Mouse (Mus musculus) naive thymus-derived CD4-positive, alpha-beta T cell, adult 2 months (primary cell): ENCODE measurements around the gene Tmeff2.
"Not testable (repeated sequence)": the region's sequence is repeated elsewhere in the genome, so short reads cannot be mapped to it uniquely, and the experiment has no call there.

Source experiments
- DNase-seq: peaks from one replicate; pipeline ENCODE4 v3.0.0-alpha.2; 2011; ENCODE audit warnings: low read depth

Gene Tmeff2

DNA sequence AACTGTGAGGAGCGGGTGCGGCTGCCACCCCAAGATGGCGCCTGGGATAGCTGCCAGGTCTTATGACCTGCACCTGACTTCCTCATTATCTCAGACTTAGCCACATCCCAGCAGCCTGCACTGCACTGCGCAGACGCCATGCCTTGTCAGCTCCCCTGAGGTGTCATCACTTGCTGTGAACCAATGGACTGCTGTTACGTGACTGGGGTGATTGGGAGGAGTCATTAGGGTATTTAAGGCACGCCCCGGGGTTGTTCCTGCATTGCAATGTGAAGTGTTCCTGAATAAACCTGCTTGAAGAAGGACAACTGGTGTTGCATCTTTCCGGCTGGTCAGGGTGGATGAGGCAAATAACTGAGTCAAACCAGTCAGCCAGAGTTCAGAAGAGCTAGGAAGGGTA, at the start of gene Tmeff2:
Gene Tmeff2, plus strand, starts transcription at position 262 of the 400 bp plus-strand sequence.
- DNase-seq, result not testable (repeated sequence)

DNA sequence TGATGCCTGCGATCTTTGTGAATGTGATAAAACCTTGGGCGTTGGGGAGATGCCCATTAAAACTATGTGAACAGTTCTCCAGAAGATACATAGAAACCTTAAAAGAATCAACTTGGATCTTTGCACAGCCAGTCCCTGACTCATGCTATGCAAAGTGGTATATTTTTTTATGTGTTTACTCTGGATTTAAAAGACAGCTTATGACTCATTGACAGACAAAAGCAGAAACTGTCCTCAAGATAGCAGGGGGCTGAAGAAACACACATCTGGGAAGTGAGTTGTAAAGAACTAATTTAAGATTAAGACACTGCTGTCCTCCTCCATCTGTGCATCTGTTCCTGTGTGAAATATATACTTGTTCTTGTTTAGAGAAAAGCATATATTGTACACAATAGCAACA, 38.9 kb upstream of the Tmeff2 start:
- DNase-seq, result no peak

DNA sequence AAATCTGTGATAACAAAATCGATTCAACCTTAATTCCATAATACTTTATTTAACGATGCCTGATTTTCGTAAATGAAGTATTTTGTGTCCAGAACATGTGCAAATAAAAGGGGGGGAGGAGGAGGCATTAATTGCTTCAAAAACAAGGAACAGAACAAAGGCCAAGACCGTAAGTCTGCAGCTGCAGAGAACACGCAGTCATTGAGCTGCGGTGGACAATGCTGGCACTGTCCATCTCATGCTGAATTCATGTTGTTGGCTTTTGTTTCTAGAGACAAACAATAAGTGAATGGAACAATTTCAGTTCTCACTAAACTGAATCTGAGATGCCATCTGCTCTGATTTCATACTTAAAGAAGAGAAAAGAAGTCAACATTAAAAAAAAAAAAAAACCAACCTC, 2.8 kb upstream of the Tmeff2 start:
- DNase-seq, result no peak

DNA sequence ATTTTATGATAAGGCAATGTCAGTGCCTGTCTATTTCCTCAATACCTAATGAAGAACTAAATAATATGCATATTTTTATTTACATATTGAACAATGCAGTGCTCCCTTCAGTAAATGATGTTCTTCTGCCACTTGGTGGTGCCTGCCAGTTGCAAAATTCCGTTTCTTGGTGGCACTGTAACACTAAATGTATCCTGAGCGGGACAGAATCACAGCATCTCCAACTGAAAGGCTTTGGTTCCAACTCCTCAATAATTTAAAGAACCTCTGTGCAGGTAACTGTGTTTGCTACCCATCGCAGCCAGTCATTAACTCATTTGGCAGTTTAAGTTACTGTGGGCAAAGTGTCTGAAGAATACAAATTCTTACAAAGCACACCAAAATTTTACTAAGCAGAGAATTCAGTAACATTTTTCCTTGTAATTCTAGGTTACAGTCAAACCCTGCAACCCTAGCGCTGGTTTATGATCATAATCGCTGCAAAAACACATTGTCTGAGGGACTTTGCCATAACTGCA, 24.4 kb downstream of the Tmeff2 start:
- no peak for DNase-seq

DNA sequence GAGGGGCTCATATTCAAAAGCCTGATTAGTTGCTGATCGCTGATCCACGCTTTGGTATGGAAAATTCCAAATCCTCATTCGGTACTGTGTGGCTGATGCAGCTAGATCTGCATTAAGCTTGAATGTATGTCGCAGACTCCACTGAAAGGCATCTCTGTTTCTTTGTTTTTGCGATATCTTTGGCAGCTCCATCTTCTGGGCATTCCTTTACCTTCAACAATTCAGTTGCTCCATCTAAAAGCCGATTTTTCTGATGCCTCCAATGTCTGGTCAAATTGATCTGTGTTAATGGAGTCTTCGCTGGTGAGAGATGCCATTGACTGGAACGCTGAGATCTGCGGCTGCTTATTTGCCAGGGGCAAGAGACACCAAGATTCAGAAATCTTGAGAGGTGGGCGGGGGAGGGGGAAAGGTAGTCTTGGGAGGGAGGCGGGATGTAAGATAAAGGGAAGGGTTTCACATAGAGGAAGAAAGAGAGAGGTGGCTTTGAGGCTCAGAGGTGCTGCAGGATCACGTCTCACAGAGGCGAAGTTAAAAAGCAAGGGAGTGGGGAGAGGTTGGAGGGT, 25.0 kb downstream of the Tmeff2 start:
- no peak for DNase-seq

DNA sequence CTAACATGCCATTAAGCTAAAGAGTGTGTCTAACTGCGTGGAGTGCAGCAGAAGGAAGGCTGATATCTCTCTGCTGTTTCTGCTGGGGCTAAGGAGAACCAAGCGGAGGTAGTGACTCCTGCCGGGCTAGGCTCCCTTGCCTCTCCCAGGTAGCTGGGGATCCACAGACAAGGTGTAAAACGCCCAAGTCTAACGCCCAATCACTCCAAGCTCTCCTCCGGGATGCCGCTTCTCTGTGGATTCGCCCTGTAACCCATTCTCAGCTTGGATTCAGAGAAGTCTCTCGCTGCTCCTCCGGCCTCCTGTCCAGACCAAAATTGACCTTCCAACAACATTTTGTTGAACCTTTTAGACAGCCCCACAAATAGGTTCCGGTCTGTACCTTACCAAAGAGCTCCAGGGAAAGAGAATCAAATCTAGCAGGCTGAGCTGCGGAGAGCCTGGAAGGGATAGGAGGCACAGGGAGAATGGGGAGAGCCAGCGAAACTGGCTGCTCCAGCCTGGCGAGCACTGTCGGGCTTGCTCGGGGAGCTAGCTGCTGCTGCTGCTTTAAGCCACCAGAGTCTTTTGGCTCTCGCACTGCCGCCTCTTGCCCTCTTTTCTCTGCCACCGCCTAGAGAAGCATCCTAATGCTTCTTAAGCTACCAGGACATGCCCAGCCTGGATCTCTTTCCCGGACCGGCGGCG, 26.1 kb downstream of the Tmeff2 start:
- no peak for DNase-seq

DNA sequence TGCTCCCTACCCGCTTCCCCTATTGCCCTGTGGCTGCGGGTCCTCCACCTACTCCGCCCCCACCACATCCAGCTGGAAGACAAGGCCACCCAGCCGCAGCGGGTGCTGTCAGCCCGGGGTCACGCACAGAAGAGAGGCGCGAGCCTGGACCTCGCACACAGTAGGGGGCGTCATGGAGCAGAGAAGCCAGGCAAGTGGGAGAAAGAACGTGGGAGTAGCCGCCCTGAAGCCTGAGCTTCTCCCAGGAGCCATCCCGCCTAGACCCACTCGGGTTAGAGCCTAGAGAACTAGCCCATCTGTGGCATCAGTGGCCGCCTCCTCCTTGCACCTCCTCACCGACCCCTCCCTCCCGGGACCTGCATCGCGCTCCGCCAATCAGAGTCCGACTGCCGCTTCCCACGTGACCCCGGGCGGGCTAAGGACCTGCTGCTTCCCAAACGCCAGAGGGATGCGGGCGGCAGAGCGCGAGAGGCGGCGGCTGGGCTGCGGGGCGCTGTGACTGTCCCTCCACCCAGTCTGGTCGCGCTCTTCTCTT, 26.7 kb downstream of the Tmeff2 start:
- peak; percentile 10 for DNase-seq

DNA sequence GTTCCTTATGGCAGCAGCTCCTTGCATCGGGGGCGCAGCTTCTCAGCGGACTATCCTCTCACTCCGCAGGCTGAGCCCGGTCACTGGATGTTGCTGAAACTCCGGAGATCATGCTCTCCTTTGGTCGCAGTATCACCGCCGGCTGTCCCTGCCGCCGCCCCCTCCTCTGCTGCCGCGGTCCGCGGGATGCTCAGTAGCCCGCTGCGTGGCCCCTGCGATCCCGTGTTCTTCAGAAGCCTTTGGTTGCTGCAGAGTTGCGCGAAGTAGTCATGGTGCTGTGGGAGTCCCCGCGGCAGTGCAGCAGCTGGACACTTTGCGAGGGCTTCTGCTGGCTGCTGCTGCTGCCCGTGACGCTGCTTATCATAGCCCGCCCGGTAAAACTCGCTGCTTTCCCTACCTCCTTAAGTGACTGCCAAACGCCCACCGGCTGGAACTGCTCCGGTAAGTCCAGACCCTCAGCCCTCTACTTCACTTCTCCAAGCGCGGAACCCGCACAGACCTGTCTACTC, 27.3 kb downstream of the Tmeff2 start:
- DNase-seq, result peak; percentile 4

DNA sequence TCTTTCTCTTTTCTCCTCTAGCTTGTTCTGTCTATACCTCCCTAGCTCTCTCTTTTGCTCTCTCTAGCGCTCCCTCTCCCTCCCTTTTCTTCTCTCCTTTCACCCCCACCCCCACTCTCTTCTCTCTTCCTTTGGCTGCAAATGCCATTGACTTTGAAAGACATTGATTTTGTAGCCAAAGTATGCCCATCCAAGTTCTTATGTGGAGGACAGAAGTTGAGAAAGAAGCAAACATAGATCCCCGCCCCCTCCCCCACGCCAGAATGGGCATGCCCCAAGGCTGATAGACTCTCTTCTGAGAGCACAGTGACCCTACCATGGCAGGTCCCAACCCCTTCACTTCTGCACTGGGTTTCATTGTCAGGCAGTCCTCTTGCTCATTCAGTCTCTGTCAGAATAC, 28.3 kb downstream of the Tmeff2 start:
- DNase-seq, result no peak

DNA sequence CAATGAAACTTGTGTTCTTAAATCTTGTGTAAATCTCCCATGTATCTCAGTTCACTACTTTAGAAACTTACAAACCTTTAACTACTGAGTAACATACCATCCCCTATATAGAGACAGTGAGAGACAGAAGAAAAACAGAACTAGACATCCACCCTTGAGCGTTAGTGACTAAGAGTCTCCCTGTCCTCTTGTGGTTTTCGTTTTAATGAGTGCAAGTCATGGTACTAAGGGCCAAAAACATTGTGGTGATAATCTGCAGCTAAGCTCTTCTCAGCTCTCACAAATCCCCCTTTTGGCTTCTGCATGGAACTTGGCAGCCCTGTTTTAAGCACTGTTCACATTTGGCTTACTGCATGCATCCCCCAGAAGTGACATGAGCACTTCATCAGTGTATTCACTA, 34.6 kb downstream of the Tmeff2 start:
- no peak for DNase-seq

DNA sequence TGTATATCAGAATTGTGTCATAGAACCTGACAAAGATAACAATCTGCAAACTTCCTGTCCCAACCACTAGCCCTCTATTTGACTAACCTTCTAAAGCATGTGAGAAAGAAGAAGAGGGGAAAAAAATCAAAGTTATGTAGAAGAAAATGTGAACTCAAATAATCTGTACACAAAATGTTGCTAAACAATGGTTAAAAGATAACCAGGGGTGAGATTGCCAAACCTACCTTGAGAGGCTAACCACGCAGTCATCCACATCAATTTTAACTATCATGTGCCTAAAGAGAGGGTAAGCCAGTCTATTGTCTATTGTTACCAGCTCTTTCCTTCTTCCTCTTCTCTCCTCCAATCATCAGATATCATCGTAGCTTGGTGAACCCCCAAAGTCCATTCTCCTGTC, 35.0 kb downstream of the Tmeff2 start:
- no peak for DNase-seq

DNA sequence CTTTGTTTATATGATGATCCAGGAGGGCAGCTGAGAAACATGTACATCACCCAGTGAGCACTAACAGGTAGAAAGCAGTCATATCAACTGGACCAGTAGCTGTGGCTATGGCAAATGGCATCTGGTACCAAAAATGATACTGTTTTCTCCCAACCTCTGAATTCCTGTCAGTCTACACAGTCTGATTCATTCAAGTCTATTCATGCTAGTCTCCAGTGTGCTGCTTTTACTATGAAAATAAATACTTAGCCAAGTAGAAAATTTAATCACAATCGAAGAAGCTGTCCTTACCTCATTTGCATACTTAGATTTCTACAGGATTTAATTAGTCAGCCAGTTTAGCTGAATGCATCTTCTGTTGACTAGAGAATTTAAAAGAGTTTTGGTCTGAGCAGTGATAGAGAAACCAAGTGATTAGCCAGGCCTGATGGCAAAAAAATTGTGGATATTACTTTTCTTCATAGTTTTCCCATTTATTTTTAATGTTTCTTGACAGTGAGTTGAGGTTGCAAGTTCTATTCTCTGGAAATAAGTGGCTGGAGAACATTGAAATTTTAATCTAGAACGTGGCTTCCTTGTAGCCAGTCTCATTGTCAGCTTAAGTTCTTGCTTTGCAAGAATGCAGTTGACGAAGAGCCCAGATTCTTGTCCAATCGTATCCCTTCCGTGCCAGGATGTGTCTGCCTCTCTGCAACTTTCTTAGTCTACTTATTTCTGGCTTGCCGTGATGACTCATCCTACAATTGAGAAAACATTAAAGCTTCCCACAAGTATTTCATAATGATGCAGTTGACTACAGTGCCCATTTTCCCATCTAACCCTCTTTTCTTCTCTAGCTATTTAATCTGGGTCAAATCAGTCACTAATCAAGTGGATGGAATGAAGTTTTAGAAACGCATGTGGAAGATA, 39.9 kb downstream of the Tmeff2 start:
- no peak for DNase-seq

DNA sequence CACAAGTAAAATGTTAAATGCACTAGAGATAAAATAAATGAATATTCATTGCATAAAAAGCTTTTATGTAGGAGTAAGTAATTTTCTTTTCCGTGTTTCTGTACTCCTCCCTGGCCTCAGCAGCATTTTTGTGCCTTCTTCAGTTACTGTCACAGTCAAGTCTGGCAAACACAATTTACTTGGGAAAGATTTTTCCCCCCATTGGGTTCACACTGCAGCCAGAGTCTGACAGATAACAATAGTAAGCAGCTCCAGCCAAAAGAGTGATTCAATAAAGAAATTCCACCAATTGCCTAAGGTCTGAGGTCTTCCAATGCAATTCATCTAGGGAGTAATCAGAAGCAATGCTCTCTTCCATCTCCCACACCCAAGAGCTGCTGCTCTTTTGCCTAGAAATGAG, 48.1 kb downstream of the Tmeff2 start:
- no peak for DNase-seq

DNA sequence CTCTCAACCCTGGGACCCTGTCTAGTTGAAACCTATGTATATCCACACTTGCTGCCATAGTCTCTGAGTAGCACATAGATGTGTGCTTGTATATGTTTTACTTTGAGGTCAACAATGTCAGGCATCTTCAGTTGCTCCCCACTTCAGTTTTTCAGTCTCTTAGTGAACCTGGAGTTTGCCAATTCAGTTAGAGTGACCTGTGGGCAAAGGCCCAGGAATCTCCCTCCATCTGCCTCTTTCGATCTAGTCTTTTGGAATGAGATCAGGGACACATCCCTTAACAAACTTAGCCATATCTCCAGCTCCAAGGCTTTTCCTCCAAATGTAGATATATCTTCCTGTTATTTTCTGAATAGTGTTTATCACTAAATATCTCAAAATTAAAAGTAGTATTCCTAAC, 58.4 kb downstream of the Tmeff2 start:
- no peak for DNase-seq

DNA sequence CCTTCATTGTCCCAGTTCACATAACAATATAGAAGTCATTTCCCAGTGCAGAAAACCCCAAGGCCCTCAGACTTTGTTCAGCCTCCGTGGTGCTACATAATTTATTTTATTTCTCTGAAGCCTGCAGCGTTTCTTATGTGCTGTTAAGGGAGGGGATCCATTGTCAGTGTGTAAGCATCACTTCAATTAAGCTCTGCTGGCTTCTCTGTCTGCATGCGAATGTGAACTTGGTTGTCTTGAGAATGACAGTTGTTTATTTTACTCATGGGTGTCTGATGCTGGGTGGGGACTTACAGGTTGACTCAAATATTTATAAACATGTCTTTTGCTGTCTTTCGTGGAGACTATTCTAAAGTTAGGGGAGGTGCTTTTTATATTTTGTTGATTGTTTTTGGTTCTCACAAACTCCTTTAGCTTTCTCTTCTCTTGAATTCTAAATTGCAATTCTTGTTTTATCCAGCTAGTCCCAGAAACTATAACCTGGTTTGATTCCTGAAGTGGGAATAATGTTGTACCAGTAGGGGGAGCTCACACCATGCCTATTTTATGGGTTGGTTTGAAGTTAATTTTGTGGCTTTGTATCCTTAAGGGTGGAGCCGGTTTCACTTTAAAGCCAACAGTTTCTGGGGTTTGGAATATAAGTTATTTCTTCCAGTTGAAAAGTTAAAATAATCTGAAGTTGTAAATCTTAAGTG, 61.7 kb downstream of the Tmeff2 start:
- DNase-seq, result peak; percentile 74

DNA sequence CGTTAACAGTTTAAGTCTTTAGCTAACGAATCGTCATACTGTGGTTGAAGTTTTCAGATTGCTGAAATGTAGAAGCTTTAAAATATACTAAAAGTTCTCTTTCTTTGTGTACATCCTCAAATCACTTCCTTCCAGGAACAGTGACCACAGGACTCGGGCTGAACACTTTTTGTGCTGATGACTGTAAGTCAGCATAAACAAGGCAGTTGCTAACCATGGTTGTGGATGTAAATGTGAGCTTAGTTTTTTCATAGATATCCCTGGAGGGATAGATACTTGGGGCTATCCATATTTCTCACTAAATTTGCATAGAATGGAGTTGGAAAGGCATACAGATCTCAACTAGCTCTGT, 62.2 kb downstream of the Tmeff2 start:
- DNase-seq, result no peak

DNA sequence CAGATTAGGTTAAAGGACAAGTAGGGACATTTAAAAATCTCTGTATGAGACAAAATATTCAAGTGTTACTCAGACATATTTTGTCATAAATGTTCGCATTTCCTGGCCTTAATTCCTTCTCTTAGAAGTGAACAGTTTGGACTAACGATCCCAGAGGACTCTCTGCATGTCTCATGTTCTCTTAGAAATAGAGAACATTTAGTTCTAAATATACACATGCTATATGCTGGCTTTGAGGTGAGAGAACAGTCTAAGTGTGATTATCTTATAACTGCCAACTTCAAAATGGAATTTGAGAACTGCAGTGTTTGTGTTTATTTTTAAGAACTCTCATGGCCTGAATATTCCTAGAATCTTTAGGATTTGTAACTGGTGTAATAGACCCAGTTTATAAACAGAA, 69.2 kb downstream of the Tmeff2 start:
- DNase-seq, result no peak

DNA sequence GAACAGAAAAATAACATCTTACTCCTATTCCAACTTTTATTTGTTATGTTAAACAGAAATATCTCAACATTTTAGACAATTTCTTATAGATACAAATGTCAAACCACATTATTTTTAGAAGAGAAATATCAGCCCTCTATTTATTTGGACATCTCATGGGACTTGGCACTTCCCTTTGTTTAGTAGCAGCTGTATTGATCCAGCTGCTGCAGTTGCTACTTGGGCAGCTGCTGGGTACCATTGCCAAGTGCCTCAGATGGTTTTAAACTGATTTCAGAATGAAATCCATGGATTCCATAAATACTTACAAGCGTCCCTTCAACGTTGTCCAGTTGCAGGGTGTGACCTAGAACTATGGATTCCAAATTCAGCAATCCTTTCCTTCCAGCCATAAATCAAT, 70.4 kb downstream of the Tmeff2 start:
- DNase-seq, result no peak

DNA sequence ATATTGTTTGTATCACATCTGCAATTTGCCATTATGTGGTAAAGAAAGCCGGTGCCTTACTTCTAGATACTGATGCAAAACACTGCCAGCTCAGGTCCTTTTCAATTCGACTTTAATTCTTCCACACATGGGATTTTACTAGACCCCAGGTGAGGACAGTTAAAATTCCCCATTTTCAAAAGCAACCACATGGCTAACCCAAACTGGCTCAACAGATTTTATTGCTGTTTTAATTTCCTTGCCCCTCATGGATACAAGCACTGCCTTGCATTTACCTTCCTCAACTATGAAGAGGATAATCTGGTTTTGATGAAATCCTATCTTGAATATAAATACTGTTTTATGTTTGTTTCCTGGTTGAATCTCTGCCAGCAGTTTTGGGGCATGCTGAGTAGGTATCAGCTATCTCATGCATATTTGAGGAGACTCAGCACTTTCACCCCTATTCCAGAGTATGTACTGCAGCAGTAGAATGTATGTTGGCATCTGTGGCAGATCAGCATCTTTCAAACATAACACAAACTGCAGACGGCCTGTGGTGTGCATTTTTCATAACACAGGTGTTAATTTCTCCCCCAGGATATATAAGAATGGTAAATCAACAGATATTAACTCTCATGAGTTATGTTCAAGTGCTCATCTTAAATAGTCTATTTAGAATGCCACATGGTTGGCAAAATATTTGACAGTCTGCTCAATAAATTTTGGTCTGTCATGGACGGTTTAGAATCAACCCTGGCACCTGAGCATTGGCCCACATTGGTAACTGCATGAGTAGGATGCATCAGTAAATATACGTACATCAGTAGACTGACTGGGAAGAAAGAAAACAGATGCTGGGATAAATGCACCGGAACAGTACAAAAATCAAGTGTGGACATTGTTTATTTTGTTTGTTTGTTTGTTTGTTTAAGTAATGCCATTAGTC, 72.3 kb downstream of the Tmeff2 start:
- no peak for DNase-seq

DNA sequence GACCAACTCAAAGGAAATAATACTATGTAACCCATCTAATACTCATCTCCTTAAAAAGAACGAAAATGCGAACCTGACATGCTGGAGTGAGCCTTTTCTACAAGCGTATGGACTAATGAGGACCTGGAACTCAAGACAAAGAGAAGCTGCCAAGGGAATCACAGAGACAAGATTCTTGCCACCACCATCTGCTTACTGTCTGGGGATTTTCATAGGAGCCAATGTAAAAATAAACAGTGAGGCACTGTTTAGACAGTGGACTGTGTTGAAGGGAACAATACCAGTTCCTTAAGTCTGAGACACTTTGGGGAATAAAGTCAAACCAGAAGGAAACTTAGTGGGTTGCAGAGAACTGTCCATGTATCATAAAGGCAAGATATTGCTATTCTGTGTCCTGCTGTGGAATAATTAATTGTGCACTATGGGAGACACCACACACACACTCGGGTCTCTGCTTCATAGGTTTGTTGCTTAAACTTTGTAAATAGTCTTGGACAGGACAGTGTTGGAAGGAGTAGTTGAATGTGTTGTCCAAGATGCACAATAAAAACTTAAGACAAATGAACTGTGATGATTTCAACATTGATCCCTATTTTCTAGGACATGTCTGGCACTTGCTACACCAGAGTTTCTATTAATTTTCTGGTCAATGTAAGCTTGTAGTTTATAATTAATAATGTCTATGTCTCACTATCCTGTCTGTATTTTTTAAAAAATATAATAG, 79.1 kb downstream of the Tmeff2 start:
- no peak for DNase-seq
